Mouse (Mus musculus) liver, adult 2 months (tissue): ENCODE measurements around the gene Olfr986.
A peak's percentile ranks its signal among the peaks of the same experiment; 100 is the strongest.

Source experiments
- CTCF ChIP-seq: fragments of 200-500 bp; IDR thresholded peaks from 2 replicates; pipeline ENCODE4 v1.5.1; 2011; ENCODE audit warnings: low read depth, low read length, control low read depth
- POLR2A ChIP-seq: fragments of 200-500 bp; IDR thresholded peaks from 2 replicates; pipeline ENCODE4 v1.6.1; 2011; ENCODE audit warnings: low read length, control low read depth; ENCODE audit not compliant: insufficient read depth; ENCODE audit errors: extremely low read depth

- TF ChIP-seq CTCF, result peak; percentile 6; the same call in 1 of the 2 replicates
- TF ChIP-seq POLR2A, result no peak
Observed at GRCm38 (mm10) chr9:40192098-40193038, 11.6 kb downstream of the Olfr986 start, which contains the start of gene Zfp202.
